Mouse (Mus musculus): ENCODE results near the gene Dnajc30. TPM values are rescaled to one million over a fixed set of nuclear protein-coding genes. Genes with fewer than 3 reads are reported as not detected.

The Dnajc30 gene
- 14.4 and 14.5 TPM in 2 replicates for polyA plus RNA-seq (2012; rRNA removed)

GRCm38 (mm10) chr5:135063629-135064381, at the start of gene Dnajc30:
Gene Dnajc30, plus strand, starts transcription at chr5:135064202.

GRCm38 (mm10) chr5:135023344-135024173, 40.4 kb upstream of the Dnajc30 start, which contains the start of gene Stx1a:
Gene Stx1a, plus strand, starts transcription at chr5:135023482.

GRCm38 (mm10) chr5:135064909-135065446, 976 bp downstream of the Dnajc30 start, which contains the start of gene Bud23:
Gene Bud23, minus strand, starts transcription at chr5:135064959.

GRCm38 (mm10) chr5:135077564-135078481, 13.8 kb downstream of the Dnajc30 start, which contains the start of gene Vps37d:
Gene Vps37d, minus strand, starts transcription at chr5:135078266.

GRCm38 (mm10) chr5:135089653-135090052, 25.7 kb downstream of the Dnajc30 start, which contains the start of gene Mlxipl:
Gene Mlxipl, plus strand, starts transcription at chr5:135089890.

Other genes with a start within 250 kb of the Dnajc30 start
- gene Tmem270, start 157.5 kb upstream of the Dnajc30 start, polyA plus RNA-seq (2012; rRNA removed), result 0.04 TPM in 1 of 2 replicates, not detected in the other
- 72.8 and 89.4 TPM in 2 replicates for gene Cldn13, start 148.7 kb upstream of the Dnajc30 start, polyA plus RNA-seq (2012; rRNA removed)
- 11.7 and 14.0 TPM in 2 replicates for gene Mettl27, start 131.8 kb upstream of the Dnajc30 start, polyA plus RNA-seq (2012; rRNA removed)
- 0.77 and 0.88 TPM in 2 replicates for gene Cldn4, start 117.3 kb upstream of the Dnajc30 start, polyA plus RNA-seq (2012; rRNA removed)
- 4.7 and 6.8 TPM in 2 replicates for gene Cldn3, start 78.0 kb upstream of the Dnajc30 start, polyA plus RNA-seq (2012; rRNA removed)
- 32.2 and 35.0 TPM in 2 replicates for gene Abhd11, start 55.0 kb upstream of the Dnajc30 start, polyA plus RNA-seq (2012; rRNA removed)
- gene Stx1a, start 40.7 kb upstream of the Dnajc30 start, polyA plus RNA-seq (2012; rRNA removed), result 4.6 and 4.8 TPM in 2 replicates
- 31.9 and 33.4 TPM in 2 replicates for gene Bud23, start 757 bp downstream of the Dnajc30 start, polyA plus RNA-seq (2012; rRNA removed)
- 0.45 and 0.55 TPM in 2 replicates for gene Vps37d, start 14.1 kb downstream of the Dnajc30 start, polyA plus RNA-seq (2012; rRNA removed)
- 23.7 and 27.5 TPM in 2 replicates for gene Mlxipl, start 25.7 kb downstream of the Dnajc30 start, polyA plus RNA-seq (2012; rRNA removed)
- 5.9 and 6.0 TPM in 2 replicates for gene Tbl2, start 85.5 kb downstream of the Dnajc30 start, polyA plus RNA-seq (2012; rRNA removed)
- 9.2 and 10.1 TPM in 2 replicates for gene Bcl7b, start 104.1 kb downstream of the Dnajc30 start, polyA plus RNA-seq (2012; rRNA removed)
- 13.8 and 16.7 TPM in 2 replicates for gene Baz1b, start 123.1 kb downstream of the Dnajc30 start, polyA plus RNA-seq (2012; rRNA removed)
- 0.13 and 0.14 TPM in 2 replicates for gene Fzd9, start 187.0 kb downstream of the Dnajc30 start, polyA plus RNA-seq (2012; rRNA removed)